Comparison of ENCODE assay signal across 17 mouse cellular contexts in the genomic region with DNA sequence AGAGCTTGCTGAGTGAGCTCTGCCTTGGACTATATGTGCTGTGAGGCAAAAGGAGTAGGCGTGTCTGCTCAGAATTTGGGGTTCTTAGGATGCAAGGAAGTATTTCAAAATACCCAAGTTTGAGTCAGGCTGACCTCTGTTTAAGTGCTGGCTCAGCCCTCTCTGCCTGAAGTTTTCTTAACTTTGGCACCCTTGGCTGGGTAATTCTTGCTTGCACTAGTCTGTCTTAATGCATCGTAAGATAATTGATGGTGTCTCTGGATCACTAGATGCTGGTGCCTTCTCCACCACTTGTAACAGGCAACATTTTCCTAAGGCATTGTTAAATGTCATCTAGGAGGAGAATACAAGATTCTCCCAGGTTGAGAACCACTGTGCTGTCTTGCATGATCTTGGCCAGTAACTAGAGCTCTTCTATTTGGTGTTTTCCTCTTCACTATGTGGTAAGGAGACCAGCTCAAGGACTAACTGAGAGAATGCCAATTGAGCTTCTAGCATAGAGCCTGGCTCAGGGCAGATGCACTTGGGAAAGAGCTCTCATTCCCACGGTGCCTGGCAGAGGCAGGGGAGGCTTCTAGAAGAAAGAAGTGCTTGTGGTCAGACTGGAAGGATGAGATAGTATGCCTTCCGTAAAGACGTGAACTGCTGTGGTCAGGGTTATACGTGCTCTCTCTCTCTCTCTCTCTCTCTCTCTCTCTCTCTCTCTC. TPM values are rescaled to one million over a fixed set of nuclear protein-coding genes. Genes with fewer than 3 reads are reported as not detected.
A peak's percentile ranks its signal among the peaks of the same experiment; 100 is the strongest.
DNase-seq lines count a peak whose midpoint lies in the region.
"Had no signal": no experiment of that assay in that cellular context is flagged by ENCODE, and none has a peak within 500 bp of the region (broad histone marks: within the 10 kb centered on the region; RNA-seq: fewer than 3 reads in every experiment).

No protein-coding gene starts in this region.

- peak; percentile 14 for DNase-seq in adrenal gland, postnatal 10 days
- DNase-seq in adrenal gland, postnatal 25 days = no peak
- DNase-seq in NIH3T3 (ENCODE audit: low read depth) = peak; percentile 24
- peak; percentile 96 for DNase-seq in fat pad, adult 2 months (ENCODE audit: extremely low read depth, low read depth, low spot score)
- no peak for DNase-seq in retina, postnatal 1 day
- no peak for DNase-seq in gastrocnemius, postnatal 10 days
- DNase-seq: B cell, adult 2 months; cerebellum, adult 11-12 months; cerebellum, adult 8-10 months; cerebellum, postnatal 10 days; cerebellum, postnatal 36 days; embryo, embryonic 11 days; gastrocnemius, postnatal 14 days; heart, adult 18-20 months; heart, postnatal 10 days; heart, postnatal 36 days; kidney, adult 2 months had no signal

RNA-seq across cellular contexts. Expression of a gene that starts 57.7 kb away (rescaled TPM):
- 10 to 100 TPM; 15.6 to 22.3 TPM for total RNA-seq in adrenal gland, postnatal 10 days (2021)
- 10.8 and 17.0 TPM in 2 replicates for total RNA-seq in adrenal gland, postnatal 25 days (2021)
- 10 to 100 TPM; 11.0 to 15.0 TPM for total RNA-seq in gastrocnemius, postnatal 10 days (2021)

Comparison
In these comparisons a context has a peak if more than half of its experiments do, and no peak if none do; other contexts are left out.
1. DNase-seq: peak in adrenal gland, postnatal 10 days (single experiment), NIH3T3 (single experiment) and fat pad, adult 2 months (single experiment); none in adrenal gland, postnatal 25 days (single experiment), retina, postnatal 1 day (single experiment) and gastrocnemius, postnatal 10 days (single experiment).